Mouse (Mus musculus): ENCODE results near the gene Nwd1.
A peak's percentile ranks its signal among the peaks of the same experiment; 100 is the strongest.
"Not testable (repeated sequence)": the region's sequence is repeated elsewhere in the genome, so short reads cannot be mapped to it uniquely, and the experiment has no call there.

Nwd1 gene

GRCm38 (mm10) chr8:72646060-72646767, at the start of gene Nwd1:
Gene Nwd1, plus strand, starts transcription at chr8:72646711.
- peak; percentile 96 for DNase-seq (ENCODE audit: low read depth, low spot score)

DNA sequence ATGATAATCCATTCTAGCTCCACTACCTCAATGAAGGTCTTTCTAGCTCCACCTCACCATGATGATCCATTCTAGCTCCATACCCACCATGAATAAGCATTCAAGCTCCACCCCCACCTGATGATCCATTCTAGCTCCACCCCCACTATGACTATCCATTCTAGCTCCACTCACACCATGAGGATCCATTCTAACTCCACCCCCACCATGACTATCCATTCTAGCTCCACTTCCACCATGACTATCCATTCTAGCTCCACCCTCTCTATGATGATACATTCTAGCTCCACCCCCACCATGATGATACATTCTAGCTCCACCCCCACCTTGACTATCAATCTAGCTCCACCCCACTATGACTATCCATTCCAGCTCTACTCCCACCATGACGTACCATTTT, 3.6 kb upstream of the Nwd1 start:
- DNase-seq (ENCODE audit: low read depth, low spot score): no peak

GRCm38 (mm10) chr8:72644601-72645000, 1.9 kb upstream of the Nwd1 start:
- peak; percentile 41 for DNase-seq (ENCODE audit: low read depth, low spot score)

- DNase-seq (ENCODE audit: low read depth, low spot score): no peak
Measured at GRCm38 (mm10) chr8:72646768-72647143, 245 bp downstream of the Nwd1 start.

- no peak for DNase-seq (ENCODE audit: low read depth, low spot score)
Measured at GRCm38 (mm10) chr8:72650697-72651096, 4.2 kb downstream of the Nwd1 start.

DNA sequence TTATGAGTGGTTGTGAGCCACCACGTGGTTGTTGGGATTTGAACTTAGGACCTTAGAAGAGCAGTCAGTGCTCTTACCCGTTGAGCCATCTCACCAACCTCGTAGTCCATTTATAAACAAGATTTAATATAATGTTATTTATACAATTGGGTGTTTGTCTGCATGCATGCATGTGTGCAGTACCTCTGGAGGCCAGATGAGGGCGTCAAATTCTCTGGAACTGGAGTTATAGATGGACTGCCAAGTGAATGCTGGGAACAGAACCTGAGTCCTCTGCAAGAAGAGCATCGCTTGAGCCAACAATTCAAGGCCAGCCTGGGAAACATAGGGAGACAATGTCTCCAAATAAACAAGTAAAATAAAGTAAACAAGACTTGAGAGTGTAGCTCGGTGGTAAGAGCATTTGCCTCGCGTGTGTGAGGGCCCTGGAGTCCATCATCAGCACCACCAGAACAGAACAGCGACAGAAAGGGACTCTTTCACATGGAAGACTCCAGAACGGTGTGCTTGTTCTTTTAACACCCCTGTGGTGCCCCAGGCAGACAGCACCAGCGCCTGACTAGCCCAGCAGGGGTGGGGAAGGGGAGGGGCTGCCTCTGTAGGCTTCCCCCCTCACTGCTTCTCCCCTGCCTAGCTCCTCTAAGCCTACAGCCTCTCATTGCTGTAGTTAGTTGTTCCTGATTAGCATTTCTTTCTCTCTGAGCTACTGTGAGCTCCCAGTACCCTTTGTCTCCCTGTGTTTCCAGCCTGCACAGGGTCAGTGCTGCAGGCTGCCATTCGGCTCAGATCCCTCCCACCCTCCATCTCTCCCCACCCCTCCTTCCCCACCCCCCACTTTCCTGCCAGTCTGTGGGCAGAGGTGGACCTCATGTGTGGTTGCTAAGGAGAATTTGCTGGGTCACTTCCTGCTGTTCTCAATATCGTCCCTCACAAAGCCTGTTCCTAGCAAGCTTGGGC, 8.3 kb downstream of the Nwd1 start:
- DNase-seq (ENCODE audit: low read depth, low spot score): peak; percentile 62

DNA sequence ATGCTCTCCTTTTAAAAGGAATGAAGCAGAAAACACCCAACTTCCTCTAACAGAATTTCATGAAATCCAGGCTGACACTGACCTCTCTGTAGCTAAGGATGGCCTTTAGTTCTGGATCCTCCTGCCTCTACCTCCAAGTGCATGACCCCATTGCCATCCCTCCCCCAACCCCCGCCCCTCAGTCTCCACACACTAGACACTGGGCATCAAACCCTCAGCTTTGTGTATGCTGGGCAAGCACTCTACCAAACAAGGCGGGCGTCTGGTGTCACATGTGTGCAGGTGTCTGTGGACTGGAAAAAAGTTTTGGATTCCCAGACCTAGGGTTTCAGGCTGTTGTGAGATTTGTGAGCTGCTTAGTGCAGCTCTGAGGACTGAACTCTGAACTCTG, 9.0 kb downstream of the Nwd1 start:
- DNase-seq (ENCODE audit: low read depth, low spot score): no peak

- DNase-seq (ENCODE audit: low read depth, low spot score): peak; percentile 25
Measured at GRCm38 (mm10) chr8:72659967-72660366, 13.5 kb downstream of the Nwd1 start.

DNA sequence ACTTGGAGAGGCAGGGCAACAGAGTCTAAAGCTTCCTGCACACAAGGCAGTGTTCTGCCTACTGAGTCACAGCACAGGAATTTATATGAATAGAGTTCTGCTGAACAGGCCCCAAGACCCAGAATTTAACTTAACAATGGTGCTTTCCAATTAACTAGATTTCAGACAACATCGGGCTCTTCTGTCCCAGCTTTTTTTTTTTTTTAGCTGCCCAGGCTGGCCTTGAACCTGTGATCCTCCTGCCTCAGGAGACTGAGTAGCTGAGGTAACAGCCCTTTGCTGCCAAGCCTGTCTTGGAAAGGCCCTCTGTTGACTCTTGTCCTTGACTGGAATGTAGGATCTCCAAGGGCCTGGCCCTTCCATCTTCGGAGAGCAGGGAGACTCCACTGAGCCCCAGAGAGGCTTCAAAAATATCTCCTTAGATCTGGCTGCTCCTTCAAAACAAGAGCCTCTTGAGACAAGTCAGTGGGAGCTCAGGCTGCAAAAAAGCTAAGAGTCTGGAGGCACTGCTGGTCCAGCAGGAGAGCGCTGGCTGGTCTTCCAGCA, 17.7 kb downstream of the Nwd1 start:
- DNase-seq (ENCODE audit: low read depth, low spot score): peak; percentile 54

- DNase-seq (ENCODE audit: low read depth, low spot score): peak; percentile 31
Measured at GRCm38 (mm10) chr8:72664757-72665156, 18.2 kb downstream of the Nwd1 start.

GRCm38 (mm10) chr8:72665405-72665804, 18.9 kb downstream of the Nwd1 start:
- DNase-seq (ENCODE audit: low read depth, low spot score): peak; percentile 44

- no peak for DNase-seq (ENCODE audit: low read depth, low spot score)
Measured at GRCm38 (mm10) chr8:72668925-72669324, 22.4 kb downstream of the Nwd1 start.

GRCm38 (mm10) chr8:72672802-72673201, 26.3 kb downstream of the Nwd1 start:
- peak; percentile 34 for DNase-seq (ENCODE audit: low read depth, low spot score)

DNA sequence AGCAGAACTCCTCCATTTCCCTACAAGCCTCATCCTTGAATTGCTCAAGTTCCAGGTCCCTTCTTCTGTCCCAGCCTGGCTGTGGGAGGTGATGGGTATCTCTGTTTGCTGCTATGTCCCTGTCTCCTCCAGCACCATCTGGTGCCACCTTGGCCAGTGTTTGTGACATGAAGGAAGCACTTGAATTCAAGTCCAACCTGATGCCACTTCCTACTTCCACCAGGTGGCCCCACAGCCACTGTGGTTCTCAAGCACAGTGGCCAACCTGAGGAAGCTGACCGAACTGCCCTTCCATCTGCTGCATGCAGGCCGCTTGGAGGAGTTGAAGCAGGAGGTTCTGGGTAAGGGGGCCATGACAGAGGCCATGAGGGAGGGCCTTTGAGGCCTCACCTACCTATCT, 27.7 kb downstream of the Nwd1 start:
- peak; percentile 13 for DNase-seq (ENCODE audit: low read depth, low spot score)

- no peak for DNase-seq (ENCODE audit: low read depth, low spot score)
Measured at GRCm38 (mm10) chr8:72676436-72676835, 29.9 kb downstream of the Nwd1 start.

DNA sequence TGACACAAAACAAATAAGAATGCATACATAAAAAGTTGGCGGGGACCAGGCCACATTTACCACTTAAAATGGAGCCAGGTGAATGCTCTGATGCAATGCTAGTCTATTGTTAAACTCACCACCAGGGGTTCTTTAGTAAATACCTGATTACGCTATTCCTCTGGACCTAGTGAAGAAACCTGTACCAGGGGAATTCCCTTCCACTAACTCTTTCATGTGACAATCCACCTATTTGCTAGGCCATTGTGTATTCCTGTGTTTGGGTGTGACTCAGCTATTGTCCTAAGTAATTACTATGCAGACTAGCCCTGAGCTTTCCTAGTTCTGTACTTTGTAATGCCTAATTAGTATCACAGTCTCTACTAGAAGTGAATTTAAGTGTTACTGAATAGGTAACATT, 30.3 kb downstream of the Nwd1 start:
- not testable (repeated sequence) for DNase-seq (ENCODE audit: low read depth, low spot score)

DNA sequence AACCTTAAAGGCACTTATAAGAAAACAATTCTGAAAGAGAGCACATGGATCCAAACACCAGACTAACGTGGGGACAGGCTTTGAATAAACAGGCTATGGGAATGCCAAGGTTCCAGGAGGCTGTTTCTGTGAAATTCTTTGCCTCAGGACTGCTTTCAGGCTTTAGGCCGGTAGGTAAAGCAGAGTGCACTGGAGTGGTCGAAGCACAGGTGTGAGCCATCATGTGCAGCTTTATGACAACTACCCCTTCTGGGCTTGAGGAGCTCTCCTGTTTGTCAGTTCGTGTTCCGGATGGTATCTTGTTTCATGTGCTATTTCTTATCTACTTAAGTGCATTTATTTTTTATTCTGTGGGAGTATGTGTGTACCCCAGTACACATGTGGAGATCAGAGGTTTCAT, 30.8 kb downstream of the Nwd1 start:
- no peak for DNase-seq (ENCODE audit: low read depth, low spot score)

GRCm38 (mm10) chr8:72680133-72680532, 33.6 kb downstream of the Nwd1 start:
- peak; percentile 90 for DNase-seq (ENCODE audit: low read depth, low spot score)

GRCm38 (mm10) chr8:72682051-72682687, 35.7 kb downstream of the Nwd1 start:
- peak; percentile 68 for DNase-seq (ENCODE audit: low read depth, low spot score)

DNA sequence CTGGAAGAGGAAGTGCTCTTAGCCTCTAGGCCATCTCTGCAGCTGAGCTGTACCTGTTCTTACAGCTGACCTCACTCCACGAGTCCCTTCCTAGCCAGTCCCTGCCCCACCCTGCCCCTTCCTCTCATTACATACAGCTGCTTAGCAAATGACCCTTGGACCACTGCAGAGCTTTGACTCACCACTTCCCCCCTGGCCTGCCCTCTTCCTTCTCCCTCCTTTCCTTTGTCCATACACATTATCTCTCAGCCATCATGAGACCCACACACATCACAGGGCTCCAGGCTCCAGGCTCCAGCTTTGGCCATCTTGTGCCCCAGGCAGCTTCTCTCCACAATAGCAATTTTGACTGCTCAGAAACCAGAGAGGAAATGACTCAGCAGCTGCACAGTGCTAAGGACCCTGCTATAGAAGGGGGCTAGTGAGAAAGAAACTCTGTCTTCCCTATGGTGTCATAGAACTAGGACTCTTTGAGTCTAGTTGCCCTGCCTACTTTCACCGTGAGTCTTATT, 36.6 kb downstream of the Nwd1 start:
- DNase-seq (ENCODE audit: low read depth, low spot score): peak; percentile 73

GRCm38 (mm10) chr8:72683572-72684099, 37.1 kb downstream of the Nwd1 start:
- not testable (repeated sequence) for DNase-seq (ENCODE audit: low read depth, low spot score)

Data from 3T3-L1 (cell line).